Mouse (Mus musculus) forebrain, embryonic 12.5 days (tissue): Measurements from ENCODE around the gene Dusp27. TPM values are rescaled to one million over a fixed set of nuclear protein-coding genes. Genes with fewer than 3 reads are reported as not detected.
A peak's percentile ranks its signal among the peaks of the same experiment; 100 is the strongest.

ENCODE experiments used
- ATAC-seq: fragments of 200-750 bp; cut with Nextera tagmentation; 2 replicates; pipeline ENCODE4 v1.8.0; 2017; ENCODE audit warnings: moderate TSS enrichment; ENCODE audit not compliant: low FRiP score
- H3K27ac ChIP-seq: fragments of 300-500 bp; sonication (generic); 2 replicates; pipeline ENCODE4 v1.5.1; 2016; ENCODE audit warnings: mild to moderate bottlenecking
- H3K27me3 ChIP-seq: fragments of 300-500 bp; sonication (generic); 2 replicates; pipeline ENCODE4 v1.6.1; 2016; ENCODE audit warnings: mild to moderate bottlenecking
- H3K36me3 ChIP-seq: fragments of 300-500 bp; sonication (generic); replicated peaks from 2 replicates; pipeline ENCODE4 v1.6.1; 2016; ENCODE audit warnings: mild to moderate bottlenecking
- H3K4me1 ChIP-seq: fragments of 300-500 bp; sonication (generic); 2 replicates; pipeline ENCODE4 v1.6.1; 2016
- H3K4me2 ChIP-seq: fragments of 300-500 bp; sonication (generic); 2 replicates; pipeline ENCODE4 v1.6.1; 2016; ENCODE audit warnings: mild to moderate bottlenecking, moderate library complexity
- H3K4me3 ChIP-seq: fragments of 300-500 bp; sonication (generic); replicated peaks from 2 replicates; pipeline ENCODE4 v1.5.1; 2016; ENCODE audit warnings: mild to moderate bottlenecking
- H3K9ac ChIP-seq: fragments of 300-500 bp; sonication (generic); 2 replicates; pipeline ENCODE4 v1.6.1; 2016; ENCODE audit warnings: mild to moderate bottlenecking
- H3K9me3 ChIP-seq: fragments of 300-500 bp; sonication (generic); 2 replicates; pipeline ENCODE4 v1.6.1; 2016
- WGBS: fragments of 180-500 bp; shearing (Covaris S2); methylation state at CpG from one replicate; pipeline ENCODE4 v1.1.7; 2016; 5-methylcytosine and 5-hydroxymethylcytosine counted together
- polyA plus RNA-seq: library from polyadenylated mRNA; unstranded; fragments of >200 nt; fragmentation: Nextera tagmentation; extraction: Ambion mirVana; gene quantifications from 2 replicates; pipeline ENCODE4 v1.2.1, GENCODE M21; 2016

The Dusp27 gene
- polyA plus RNA-seq, 1 experiment from 2014 or later = 1.8 TPM

- peaks cover 16% of the 10 kb centered on the region; the same call in 1 of the 2 replicates for H3K4me1 ChIP-seq
- H3K9ac ChIP-seq = no peak overlapping the region
- no peaks in the 10 kb centered on the region for H3K9me3 ChIP-seq
- no peak overlapping the region for H3K4me3 ChIP-seq
- H3K27ac ChIP-seq = no peak overlapping the region
- ATAC-seq = 0 out of 2 replicates have a peak, but pooled peaks have one; percentile 23
- H3K27me3 ChIP-seq = peaks cover 6% of the 10 kb centered on the region; the same call in 1 of the 2 replicates
- H3K4me2 ChIP-seq = no peak overlapping the region
- 67% methylated on average over 3 of the region's 3 CpGs for WGBS
- H3K36me3 ChIP-seq = no peaks in the 10 kb centered on the region
Observed at GRCm38 (mm10) chr1:166139113-166139512, 11.4 kb upstream of the Dusp27 start.

GRCm38 (mm10) chr1:166138136-166138535, 10.4 kb upstream of the Dusp27 start:
- H3K4me1 ChIP-seq = peaks cover 16% of the 10 kb centered on the region; the same call in 1 of the 2 replicates
- ATAC-seq = no peak
- no peak overlapping the region for H3K27ac ChIP-seq
- no peak overlapping the region for H3K4me3 ChIP-seq
- no peak overlapping the region for H3K4me2 ChIP-seq
- H3K9me3 ChIP-seq = no peaks in the 10 kb centered on the region
- 85% methylated on average over 13 of the region's 13 CpGs for WGBS
- peaks cover 6% of the 10 kb centered on the region; the same call in 1 of the 2 replicates for H3K27me3 ChIP-seq
- no peak overlapping the region for H3K9ac ChIP-seq
- H3K36me3 ChIP-seq = no peaks in the 10 kb centered on the region

GRCm38 (mm10) chr1:166137244-166137938, 9.7 kb upstream of the Dusp27 start:
- no peak for ATAC-seq
- WGBS = 84% methylated on average over 7 of the region's 7 CpGs
- Histone ChIP-seq H3K27ac (no peak overlapping the region), H3K9ac (no peak overlapping the region), H3K9me3 (no peaks in the 10 kb centered on the region), H3K4me2 (no peak overlapping the region), H3K4me1 (peaks cover 16% of the 10 kb centered on the region; the same call in 1 of the 2 replicates), H3K27me3 (peaks cover 6% of the 10 kb centered on the region; the same call in 1 of the 2 replicates), H3K36me3 (no peaks in the 10 kb centered on the region), H3K4me3 (no peak overlapping the region)

GRCm38 (mm10) chr1:166135091-166135740, 7.5 kb upstream of the Dusp27 start:
- 50% methylated on average over 5 of the region's 5 CpGs for WGBS
- H3K27me3 ChIP-seq = peaks cover 6% of the 10 kb centered on the region; the same call in 1 of the 2 replicates
- no peak for ATAC-seq

GRCm38 (mm10) chr1:166132367-166132766, 4.6 kb upstream of the Dusp27 start:
- H3K27ac ChIP-seq = no peak overlapping the region
- no peaks in the 10 kb centered on the region for H3K9me3 ChIP-seq
- H3K4me1 ChIP-seq = 0 out of 2 replicates have a peak, but pooled peaks cover 4% of the 10 kb centered on the region
- H3K36me3 ChIP-seq = no peaks in the 10 kb centered on the region
- 54% methylated on average over 4 of the region's 4 CpGs for WGBS
- no peak overlapping the region for H3K4me3 ChIP-seq
- ATAC-seq = no peak
- H3K27me3 ChIP-seq = no peaks in the 10 kb centered on the region
- H3K4me2 ChIP-seq = no peak overlapping the region
- no peak overlapping the region for H3K9ac ChIP-seq

More at GRCm38 (mm10) chr1:166135091-166135740, 7.5 kb upstream of the Dusp27 start:
- Histone ChIP-seq H3K4me3 (no peak overlapping the region), H3K4me2 (no peak overlapping the region), H3K36me3 (no peaks in the 10 kb centered on the region), H3K9me3 (no peaks in the 10 kb centered on the region), H3K9ac (no peak overlapping the region), H3K4me1 (peaks cover 16% of the 10 kb centered on the region; the same call in 1 of the 2 replicates), H3K27ac (no peak overlapping the region)

GRCm38 (mm10) chr1:166130224-166130860, 2.6 kb upstream of the Dusp27 start, which contains the start of gene Gpa33:
Gene Gpa33, plus strand, starts transcription at chr1:166130238.
- no peak within 1 kb of the TSS for H3K4me3 ChIP-seq
- H3K27ac ChIP-seq = no peak within 1 kb of the TSS
- no peaks in the 10 kb centered on the region for H3K36me3 ChIP-seq
- 83% methylated on average over 5 of the region's 5 CpGs for WGBS
- no peaks in the 10 kb centered on the region for H3K9me3 ChIP-seq
- H3K4me1 ChIP-seq = 0 out of 2 replicates have a peak, but pooled peaks cover 4% of the 10 kb centered on the region
- no peaks in the 10 kb centered on the region for H3K27me3 ChIP-seq
- H3K9ac ChIP-seq = no peak within 1 kb of the TSS
- no peak within 1 kb of the TSS for H3K4me2 ChIP-seq
- ATAC-seq = no peak

GRCm38 (mm10) chr1:166128551-166128950, 829 bp upstream of the Dusp27 start:
- Histone ChIP-seq H3K4me3 (no peak overlapping the region), H3K4me1 (no peaks in the 10 kb centered on the region), H3K27me3 (no peaks in the 10 kb centered on the region), H3K9me3 (no peaks in the 10 kb centered on the region), H3K27ac (no peak overlapping the region), H3K9ac (no peak overlapping the region), H3K4me2 (no peak overlapping the region), H3K36me3 (no peaks in the 10 kb centered on the region)
- ATAC-seq = no peak
- 91% methylated on average over 5 of the region's 5 CpGs for WGBS

GRCm38 (mm10) chr1:166126795-166127194, 927 bp downstream of the Dusp27 start:
- H3K4me2 ChIP-seq = no peak overlapping the region
- H3K27me3 ChIP-seq = no peaks in the 10 kb centered on the region
- WGBS = 80% methylated on average over 9 of the region's 9 CpGs
- H3K9ac ChIP-seq = no peak overlapping the region
- no peaks in the 10 kb centered on the region for H3K36me3 ChIP-seq
- no peaks in the 10 kb centered on the region for H3K9me3 ChIP-seq
- H3K27ac ChIP-seq = no peak overlapping the region
- ATAC-seq = no peak
- no peak overlapping the region for H3K4me3 ChIP-seq
- H3K4me1 ChIP-seq = no peaks in the 10 kb centered on the region

- no peaks in the 10 kb centered on the region for H3K36me3 ChIP-seq
- ATAC-seq = no peak
- 97% methylated on average over 6 of the region's 6 CpGs for WGBS
Observed at GRCm38 (mm10) chr1:166126290-166126689, 1.4 kb downstream of the Dusp27 start.

GRCm38 (mm10) chr1:166124932-166125593, 2.7 kb downstream of the Dusp27 start:
- H3K9me3 ChIP-seq = no peaks in the 10 kb centered on the region

More at GRCm38 (mm10) chr1:166126290-166126689, 1.4 kb downstream of the Dusp27 start:
- Histone ChIP-seq H3K4me2 (no peak overlapping the region), H3K9me3 (no peaks in the 10 kb centered on the region), H3K27me3 (no peaks in the 10 kb centered on the region), H3K27ac (no peak overlapping the region), H3K4me3 (no peak overlapping the region), H3K9ac (no peak overlapping the region), H3K4me1 (no peaks in the 10 kb centered on the region)

GRCm38 (mm10) chr1:166123751-166124150, 4.0 kb downstream of the Dusp27 start:
- Histone ChIP-seq H3K4me1 (no peaks in the 10 kb centered on the region), H3K4me2 (no peak overlapping the region), H3K9ac (no peak overlapping the region), H3K4me3 (no peak overlapping the region), H3K9me3 (no peaks in the 10 kb centered on the region), H3K27me3 (no peaks in the 10 kb centered on the region), H3K36me3 (no peaks in the 10 kb centered on the region), H3K27ac (no peak overlapping the region)
- ATAC-seq = no peak
- 91% methylated on average over 8 of the region's 8 CpGs for WGBS

More at GRCm38 (mm10) chr1:166124932-166125593, 2.7 kb downstream of the Dusp27 start:
- no peak overlapping the region for H3K4me2 ChIP-seq
- WGBS = 66% methylated on average over 8 of the region's 8 CpGs
- ATAC-seq = no peak
- no peak overlapping the region for H3K9ac ChIP-seq
- no peaks in the 10 kb centered on the region for H3K4me1 ChIP-seq
- no peak overlapping the region for H3K27ac ChIP-seq
- H3K4me3 ChIP-seq = no peak overlapping the region
- H3K36me3 ChIP-seq = no peaks in the 10 kb centered on the region
- H3K27me3 ChIP-seq = no peaks in the 10 kb centered on the region

- no peaks in the 10 kb centered on the region for H3K9me3 ChIP-seq
- 93% methylated on average over 1 of the region's 1 CpGs for WGBS
- no peaks in the 10 kb centered on the region for H3K4me1 ChIP-seq
- H3K27ac ChIP-seq = no peak overlapping the region
- no peak overlapping the region for H3K4me3 ChIP-seq
- no peak overlapping the region for H3K4me2 ChIP-seq
- no peaks in the 10 kb centered on the region for H3K27me3 ChIP-seq
- ATAC-seq = no peak
- no peak overlapping the region for H3K9ac ChIP-seq
- no peaks in the 10 kb centered on the region for H3K36me3 ChIP-seq
Observed at GRCm38 (mm10) chr1:166123045-166123444, 4.7 kb downstream of the Dusp27 start.
